In genomic region chr14:73238498-73239250, GRCm38 (mm10) we compare ENCODE assay signal across 8 mouse cellular contexts. TPM values are rescaled to one million over a fixed set of nuclear protein-coding genes. Genes with fewer than 3 reads are reported as not detected.
A peak's percentile ranks its signal among the peaks of the same experiment; 100 is the strongest.
DNase-seq lines count a peak whose midpoint lies in the region; ATAC-seq and TF ChIP-seq lines count a peak whose summit lies in the region.

No protein-coding gene starts in this region.

- no peaks in the 10 kb centered on the region for H3K27me3 ChIP-seq in stomach, embryonic 14.5 days (ENCODE audit: control insufficient read depth, insufficient read depth, low read length)

- H3K4me1 ChIP-seq in ES-E14 (ENCODE audit: control insufficient read depth in 2 of 2, insufficient read depth in 2 of 2, low read length in 2 of 2, poor library complexity in 1 of 2): peaks cover 6 to 9% of the 10 kb centered on the region in 2 experiments; a peak in 3 of 4 replicates
- H3K4me1 ChIP-seq in stomach, embryonic 14.5 days (ENCODE audit: control insufficient read depth, insufficient read depth, low read length): peaks cover 9% of the 10 kb centered on the region

- in situ Hi-C loops in ES-E14 (cut with MboI; ENCODE audit: low sequenced_read_pairs in 2 of 2, unreplicated experiment in 2 of 2): no loop called here

- H3K9me3 ChIP-seq in ES-E14 (ENCODE audit: control insufficient read depth, insufficient read depth, low read depth, low read length): no peaks in the 10 kb centered on the region
- no peaks in the 10 kb centered on the region for H3K9me3 ChIP-seq in stomach, embryonic 14.5 days (ENCODE audit: control insufficient read depth, low read depth, low read length)

- peak overlapping the region; percentile 79 for H3K9ac ChIP-seq in ES-E14 (ENCODE audit: insufficient read depth, low read depth, low read length, poor library complexity, severe bottlenecking)
- H3K9ac ChIP-seq in stomach, embryonic 14.5 days (replicated peaks; ENCODE audit: low read depth, low read length): peak overlapping the region; percentile 43

- peak; percentile 67 for ATAC-seq in megakaryocyte progenitor cell, adult 5-6 weeks (replicated peaks; ENCODE audit: poor library complexity)
- ATAC-seq in stomach, embryonic 14.5 days (ENCODE audit: insufficient number of reproducible peaks, insufficient read depth, low FRiP score, low read depth): peak; percentile 82

- intact Hi-C loops in heart, postnatal 10 days (cut with DNase I): loop anchor here (1.0 kb wide), 1 partner anchor 95 kb away; no protein-coding TSS in a partner anchor

- H3K4me2 ChIP-seq in stomach, embryonic 14.5 days (replicated peaks; ENCODE audit: low read depth, low read length): peak overlapping the region; percentile 58

- WGBS in stomach, embryonic 14.5 days: 0% methylated on average over 20 of the region's 20 CpGs

- H3K4me3 ChIP-seq in ES-E14 (ENCODE audit: insufficient read depth in 1 of 2, low read depth in 1 of 2, low read length in 2 of 2, poor library complexity in 1 of 2, severe bottlenecking in 1 of 2): peak overlapping the region; percentile 70 to 80
- H3K4me3 ChIP-seq in stomach, embryonic 14.5 days (ENCODE audit: low read depth, low read length): peak overlapping the region; percentile 60

- H3K27ac ChIP-seq in ES-E14 (ENCODE audit: insufficient read depth, low read depth, low read length, poor library complexity, severe bottlenecking): peak overlapping the region; percentile 98; the same call in 1 of the 2 replicates
- H3K27ac ChIP-seq in stomach, embryonic 14.5 days (ENCODE audit: low read length): peak overlapping the region; percentile 98

- H3K36me3 ChIP-seq in ES-E14 (ENCODE audit: control insufficient read depth, insufficient read depth, low read length, poor library complexity, severe bottlenecking): no peaks in the 10 kb centered on the region
- no peaks in the 10 kb centered on the region for H3K36me3 ChIP-seq in stomach, embryonic 14.5 days (ENCODE audit: control insufficient read depth, insufficient read depth, low read length)

- peak; percentile 56 to 64 for DNase-seq in B cell, adult 2 months
- DNase-seq in ES-E14 (ENCODE audit: low read depth, low spot score): peak; percentile 60
- peak; percentile 70 for DNase-seq in embryo, embryonic 9.5 days (ENCODE audit: extremely low spot score)
- DNase-seq in heart, postnatal 10 days: peak; percentile 65 to 67
- DNase-seq in kidney, postnatal 36 days: peak; percentile 62 to 66
- DNase-seq in layer of hippocampus, adult 11-12 months (ENCODE audit: low spot score): no peak

TF ChIP-seq in ES-E14, 5 proteins besides CTCF, POLR2A, EP300 and RAD21:
- TF ChIP-seq ZC3H11A (IDR thresholded peaks at IDR 0.05; ENCODE audit: borderline replicate concordance, low read depth, low read length) (no peak), MAFK (IDR thresholded peaks at IDR 0.05; ENCODE audit: insufficient read depth, low read depth, low read length) (no peak), ZNF384 (IDR thresholded peaks at IDR 0.05; ENCODE audit: low read depth, low read length) (no peak), HCFC1 (IDR thresholded peaks at IDR 0.05; ENCODE audit: borderline replicate concordance, insufficient read depth, low read length) (no peak), CHD2 (IDR thresholded peaks at IDR 0.05; ENCODE audit: low read depth, low read length) (no peak)

RNA-seq across cellular contexts. Expression of gene Lpar6, which starts 1.0 kb away (rescaled TPM):
- total RNA-seq in ES-E14 (2012; rRNA removed): 5.9 and 6.2 TPM in 2 replicates
- total RNA-seq in heart, postnatal 10 days (2021): 1 to 10 TPM; 4.8 TPM
- 17.2 and 21.6 TPM in 2 replicates for total RNA-seq in megakaryocyte progenitor cell, adult 5-6 weeks (2015)
- total RNA-seq in megakaryocyte progenitor cell, adult 5-6 weeks (2017): 10.3 and 14.5 TPM in 2 replicates
- 15.5 and 16.3 TPM in 2 replicates for polyA plus RNA-seq in stomach, embryonic 14.5 days (2014; fragmentation: Nextera tagmentation; extraction: Ambion mirVana)
